Mouse (Mus musculus): ENCODE measurements around the gene Eml2.

Eml2 gene

GRCm38 (mm10) chr7:19229404-19229803 lies 53.2 kb downstream of the Eml2 start:
- DNase-seq (ENCODE audit: low spot score in 2 of 2), result no peak

- DNase-seq (ENCODE audit: low spot score in 2 of 2), result no peak
These were observed 53.9 kb downstream of the Eml2 start for GRCm38 (mm10) chr7:19230041-19230580.

GRCm38 (mm10) chr7:19230899-19231298 lies 54.7 kb downstream of the Eml2 start:
- DNase-seq (ENCODE audit: low spot score in 2 of 2), result no peak

GRCm38 (mm10) chr7:19231849-19232248 lies 55.6 kb downstream of the Eml2 start:
- DNase-seq (ENCODE audit: low spot score in 2 of 2), result no peak

- no peak for DNase-seq (ENCODE audit: low spot score in 2 of 2)
These were observed 58.4 kb downstream of the Eml2 start for GRCm38 (mm10) chr7:19234652-19235051.

- no peak for DNase-seq (ENCODE audit: low spot score in 2 of 2)
These were observed 59.0 kb downstream of the Eml2 start for GRCm38 (mm10) chr7:19235092-19235671.

- no peak for DNase-seq (ENCODE audit: low spot score in 2 of 2)
These were observed 60.2 kb downstream of the Eml2 start for GRCm38 (mm10) chr7:19236411-19236810.

- peak; percentile 64 to 65 for DNase-seq (ENCODE audit: low spot score in 2 of 2)
These were observed 62.1 kb downstream of the Eml2 start for GRCm38 (mm10) chr7:19238344-19238743.

GRCm38 (mm10) chr7:19239423-19239822 lies 63.2 kb downstream of the Eml2 start:
- peak; percentile 72 to 88 for DNase-seq (ENCODE audit: low spot score in 2 of 2)

- no peak for DNase-seq (ENCODE audit: low spot score in 2 of 2)
These were observed 63.8 kb downstream of the Eml2 start for GRCm38 (mm10) chr7:19239986-19240385.

- no peak for DNase-seq (ENCODE audit: low spot score in 2 of 2)
These were observed 64.8 kb downstream of the Eml2 start for GRCm38 (mm10) chr7:19240905-19241463.

- DNase-seq (ENCODE audit: low spot score in 2 of 2), result no peak
These were observed 65.8 kb downstream of the Eml2 start for GRCm38 (mm10) chr7:19242005-19242404.

GRCm38 (mm10) chr7:19243858-19244257 lies 67.6 kb downstream of the Eml2 start:
- no peak for DNase-seq (ENCODE audit: low spot score in 2 of 2)

GRCm38 (mm10) chr7:19245083-19245482 lies 68.9 kb downstream of the Eml2 start:
- DNase-seq (ENCODE audit: low spot score in 2 of 2), result no peak

GRCm38 (mm10) chr7:19246855-19247254 lies 70.6 kb downstream of the Eml2 start:
- DNase-seq (ENCODE audit: low spot score in 2 of 2), result no peak

GRCm38 (mm10) chr7:19247511-19247910 lies 71.3 kb downstream of the Eml2 start:
- DNase-seq (ENCODE audit: low spot score in 2 of 2), result no peak

- no peak for DNase-seq (ENCODE audit: low spot score in 2 of 2)
These were observed 75.9 kb downstream of the Eml2 start for GRCm38 (mm10) chr7:19252078-19252477.

GRCm38 (mm10) chr7:19253437-19253836 lies 77.2 kb downstream of the Eml2 start:
- DNase-seq (ENCODE audit: low spot score in 2 of 2), result no peak

GRCm38 (mm10) chr7:19255395-19255794 lies 79.2 kb downstream of the Eml2 start:
- DNase-seq (ENCODE audit: low spot score in 2 of 2), result no peak

Data from heart, adult 9 months (tissue).